ENCODE assay signal across 8 mouse cellular contexts in the genomic region with DNA sequence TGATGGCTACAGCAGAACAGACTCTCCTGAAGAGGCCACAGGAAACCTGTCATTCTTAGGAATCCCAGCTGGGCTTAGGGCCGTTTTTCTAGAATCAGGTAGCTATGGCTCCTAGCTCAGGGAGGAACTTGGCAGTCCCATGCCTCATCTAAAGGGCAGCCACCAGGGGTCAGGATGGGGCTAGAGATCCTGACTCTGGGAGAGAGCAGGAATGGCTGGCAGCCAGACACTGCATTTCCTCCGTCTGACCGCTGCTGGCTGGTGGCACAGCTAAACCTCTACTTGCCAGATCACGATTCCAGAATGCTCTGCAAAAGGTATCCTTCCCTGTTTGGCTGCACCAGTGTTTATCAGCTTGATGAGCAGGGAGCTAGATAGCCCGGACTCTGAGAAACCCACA. TPM values are rescaled to one million over a fixed set of nuclear protein-coding genes. Genes with fewer than 3 reads are reported as not detected.
DNase-seq lines count a peak whose midpoint lies in the region; ATAC-seq lines count a peak whose summit lies in the region.

No protein-coding gene starts in this region.

- WGBS in embryonic facial prominence, embryonic 15.5 days: 6% methylated on average over 5 of the region's 5 CpGs
- 8% methylated on average over 5 of the region's 5 CpGs for WGBS in heart, embryonic 11.5 days (ENCODE audit: insufficient replicate concordance)
- WGBS in kidney, embryonic 14.5 days: 7% methylated on average over 5 of the region's 5 CpGs
- 6% methylated on average over 5 of the region's 5 CpGs for WGBS in lung, embryonic 16.5 days

- peak overlapping the region; percentile 35 for H3K4me2 ChIP-seq in embryonic facial prominence, embryonic 15.5 days (replicated peaks)
- H3K4me2 ChIP-seq in heart, embryonic 11.5 days: peak overlapping the region; percentile 50
- H3K4me2 ChIP-seq in kidney, embryonic 14.5 days (replicated peaks; ENCODE audit: low read depth, low read length): no peak overlapping the region; the same call in 1 of the 2 replicates
- H3K4me2 ChIP-seq in lung, embryonic 16.5 days (ENCODE audit: low read depth, low read length): peak overlapping the region; percentile 19

- H3K27me3 ChIP-seq in embryonic facial prominence, embryonic 15.5 days: no peaks in the 10 kb centered on the region
- peaks cover 10% of the 10 kb centered on the region for H3K27me3 ChIP-seq in heart, embryonic 11.5 days (ENCODE audit: control insufficient read depth, insufficient read depth, low read length)
- no peaks in the 10 kb centered on the region; the same call in 1 of the 2 replicates for H3K27me3 ChIP-seq in kidney, embryonic 14.5 days (ENCODE audit: control insufficient read depth, insufficient read depth, low read length)
- peaks cover 4% of the 10 kb centered on the region; the same call in 1 of the 2 replicates for H3K27me3 ChIP-seq in lung, embryonic 16.5 days (ENCODE audit: control insufficient read depth, insufficient read depth, low read depth, low read length)

- H3K27ac ChIP-seq in embryonic facial prominence, embryonic 15.5 days (replicated peaks): no peak overlapping the region
- H3K27ac ChIP-seq in heart, embryonic 11.5 days (ENCODE audit: low read depth, low read length): no peak overlapping the region
- no peak overlapping the region for H3K27ac ChIP-seq in kidney, embryonic 14.5 days (ENCODE audit: low read depth, low read length)
- no peak overlapping the region for H3K27ac ChIP-seq in lung, embryonic 16.5 days (ENCODE audit: low read length)

- H3K9ac ChIP-seq in embryonic facial prominence, embryonic 15.5 days: no peak overlapping the region
- no peak overlapping the region for H3K9ac ChIP-seq in heart, embryonic 11.5 days (ENCODE audit: low read depth, low read length)
- H3K9ac ChIP-seq in kidney, embryonic 14.5 days (ENCODE audit: low read depth, low read length): no peak overlapping the region
- no peak overlapping the region for H3K9ac ChIP-seq in lung, embryonic 16.5 days (ENCODE audit: low read length)

- DNase-seq in MEL-GATA-1-ER (ENCODE audit: extremely low read depth, low read depth): peak; percentile 15
- peak; percentile 89 to 93 for DNase-seq in adrenal gland, postnatal 36 days
- peak; percentile 92 for DNase-seq in retina, embryonic 14.5 days (ENCODE audit: low spot score)

- peak; percentile 83 for ATAC-seq in embryonic facial prominence, embryonic 15.5 days (ENCODE audit: insufficient number of reproducible peaks, low FRiP score, low TSS enrichment, low read depth)
- peak; percentile 76 for ATAC-seq in heart, embryonic 11.5 days (replicated peaks; ENCODE audit: insufficient number of reproducible peaks, low FRiP score, low TSS enrichment)
- ATAC-seq in kidney, embryonic 14.5 days (ENCODE audit: low FRiP score, low TSS enrichment): peak; percentile 92
- peak; percentile 85 for ATAC-seq in lung, embryonic 16.5 days (ENCODE audit: low read depth)
- ATAC-seq in erythroblast, adult 5-6 weeks (replicated peaks; ENCODE audit: low FRiP score, poor library complexity, severe bottlenecking): no peak

- no peaks in the 10 kb centered on the region for H3K9me3 ChIP-seq in embryonic facial prominence, embryonic 15.5 days (replicated peaks)
- no peaks in the 10 kb centered on the region for H3K9me3 ChIP-seq in heart, embryonic 11.5 days (replicated peaks; ENCODE audit: control insufficient read depth, low read length)
- H3K9me3 ChIP-seq in kidney, embryonic 14.5 days (ENCODE audit: control insufficient read depth, low read length): no peaks in the 10 kb centered on the region
- no peaks in the 10 kb centered on the region for H3K9me3 ChIP-seq in lung, embryonic 16.5 days (ENCODE audit: control insufficient read depth, low read length)

- H3K4me3 ChIP-seq in embryonic facial prominence, embryonic 15.5 days (replicated peaks): 0 out of 2 replicates have a peak overlapping the region, but pooled peaks have one; percentile 13
- H3K4me3 ChIP-seq in heart, embryonic 11.5 days (ENCODE audit: low read depth, low read length): 0 out of 2 replicates have a peak overlapping the region, but pooled peaks have one; percentile 8
- no peak overlapping the region for H3K4me3 ChIP-seq in kidney, embryonic 14.5 days (ENCODE audit: low read length)
- no peak overlapping the region; the same call in 1 of the 2 replicates for H3K4me3 ChIP-seq in lung, embryonic 16.5 days (ENCODE audit: low read length)

- H3K36me3 ChIP-seq in embryonic facial prominence, embryonic 15.5 days: no peaks in the 10 kb centered on the region
- no peaks in the 10 kb centered on the region for H3K36me3 ChIP-seq in heart, embryonic 11.5 days (ENCODE audit: control insufficient read depth, insufficient read depth, low read length)
- no peaks in the 10 kb centered on the region for H3K36me3 ChIP-seq in kidney, embryonic 14.5 days (ENCODE audit: control insufficient read depth, insufficient read depth, low read length)
- no peaks in the 10 kb centered on the region for H3K36me3 ChIP-seq in lung, embryonic 16.5 days (ENCODE audit: control insufficient read depth, insufficient read depth, low read length)

- peaks cover 11% of the 10 kb centered on the region for H3K4me1 ChIP-seq in embryonic facial prominence, embryonic 15.5 days
- peaks cover 5% of the 10 kb centered on the region; the same call in 1 of the 2 replicates for H3K4me1 ChIP-seq in heart, embryonic 11.5 days (ENCODE audit: control insufficient read depth, insufficient read depth, low read length)
- no peaks in the 10 kb centered on the region; the same call in 1 of the 2 replicates for H3K4me1 ChIP-seq in kidney, embryonic 14.5 days (ENCODE audit: control insufficient read depth, insufficient read depth, low read length)
- H3K4me1 ChIP-seq in lung, embryonic 16.5 days (replicated peaks; ENCODE audit: control insufficient read depth, insufficient read depth, low read length): no peaks in the 10 kb centered on the region

RNA-seq across cellular contexts. Expression of a gene that starts 5.2 kb away (rescaled TPM):
- 1 to 10 TPM; 2.2 to 2.3 TPM for total RNA-seq in adrenal gland, postnatal 36 days (2021)
- polyA plus RNA-seq in embryonic facial prominence, embryonic 15.5 days (2015; fragmentation: Nextera tagmentation; extraction: Ambion mirVana): 3.0 and 3.6 TPM in 2 replicates
- polyA plus RNA-seq in heart, embryonic 11.5 days (2014; fragmentation: Nextera tagmentation; extraction: Ambion mirVana): 0.31 and 0.59 TPM in 2 replicates
- polyA plus RNA-seq in kidney, embryonic 14.5 days (2014; fragmentation: Nextera tagmentation; extraction: Ambion mirVana): 0.43 and 0.55 TPM in 2 replicates
- 0.18 and 0.40 TPM in 2 replicates for polyA plus RNA-seq in lung, embryonic 16.5 days (2015; fragmentation: Nextera tagmentation; extraction: Ambion mirVana)
- total RNA-seq in erythroblast, adult 5-6 weeks (2015; ENCODE audit: low replicate concordance): not detected in 2 replicates
- not detected in 2 replicates for total RNA-seq in erythroblast, adult 5-6 weeks (2017; ENCODE audit: low replicate concordance)

RNA-seq across cellular contexts. Expression of a gene that starts 15.6 kb away (rescaled TPM):
- 10 to 100 TPM; 23.5 to 27.2 TPM for total RNA-seq in adrenal gland, postnatal 36 days (2021)
- 25.5 and 29.1 TPM in 2 replicates for polyA plus RNA-seq in embryonic facial prominence, embryonic 15.5 days (2015; fragmentation: Nextera tagmentation; extraction: Ambion mirVana)
- polyA plus RNA-seq in heart, embryonic 11.5 days (2014; fragmentation: Nextera tagmentation; extraction: Ambion mirVana): 9.1 and 11.4 TPM in 2 replicates
- 11.4 and 17.8 TPM in 2 replicates for polyA plus RNA-seq in kidney, embryonic 14.5 days (2014; fragmentation: Nextera tagmentation; extraction: Ambion mirVana)
- polyA plus RNA-seq in lung, embryonic 16.5 days (2015; fragmentation: Nextera tagmentation; extraction: Ambion mirVana): 19.7 and 23.2 TPM in 2 replicates
- 1.7 and 5.9 TPM in 2 replicates for total RNA-seq in erythroblast, adult 5-6 weeks (2015; ENCODE audit: low replicate concordance)
- total RNA-seq in erythroblast, adult 5-6 weeks (2017; ENCODE audit: low replicate concordance): 2.5 and 3.7 TPM in 2 replicates

RNA-seq across cellular contexts. Expression of a gene that starts 27.4 kb away (rescaled TPM):
- 10 to 100 TPM; 12.9 to 18.6 TPM for total RNA-seq in adrenal gland, postnatal 36 days (2021)
- polyA plus RNA-seq in embryonic facial prominence, embryonic 15.5 days (2015; fragmentation: Nextera tagmentation; extraction: Ambion mirVana): 21.5 and 22.4 TPM in 2 replicates
- 12.4 and 15.1 TPM in 2 replicates for polyA plus RNA-seq in heart, embryonic 11.5 days (2014; fragmentation: Nextera tagmentation; extraction: Ambion mirVana)
- polyA plus RNA-seq in kidney, embryonic 14.5 days (2014; fragmentation: Nextera tagmentation; extraction: Ambion mirVana): 14.5 and 21.8 TPM in 2 replicates
- polyA plus RNA-seq in lung, embryonic 16.5 days (2015; fragmentation: Nextera tagmentation; extraction: Ambion mirVana): 21.0 and 21.1 TPM in 2 replicates
- total RNA-seq in erythroblast, adult 5-6 weeks (2015; ENCODE audit: low replicate concordance): 0.19 and 1.7 TPM in 2 replicates
- total RNA-seq in erythroblast, adult 5-6 weeks (2017; ENCODE audit: low replicate concordance): 1.4 and 1.6 TPM in 2 replicates

RNA-seq across cellular contexts. Expression of a gene that starts 29.8 kb away (rescaled TPM):
- 1 to 10 TPM; 4.9 to 8.8 TPM for total RNA-seq in adrenal gland, postnatal 36 days (2021)
- polyA plus RNA-seq in embryonic facial prominence, embryonic 15.5 days (2015; fragmentation: Nextera tagmentation; extraction: Ambion mirVana): 4.2 and 5.0 TPM in 2 replicates
- polyA plus RNA-seq in heart, embryonic 11.5 days (2014; fragmentation: Nextera tagmentation; extraction: Ambion mirVana): 2.9 and 3.1 TPM in 2 replicates
- polyA plus RNA-seq in kidney, embryonic 14.5 days (2014; fragmentation: Nextera tagmentation; extraction: Ambion mirVana): 5.8 and 6.4 TPM in 2 replicates
- 3.8 and 4.3 TPM in 2 replicates for polyA plus RNA-seq in lung, embryonic 16.5 days (2015; fragmentation: Nextera tagmentation; extraction: Ambion mirVana)
- 1.3 and 1.7 TPM in 2 replicates for total RNA-seq in erythroblast, adult 5-6 weeks (2015; ENCODE audit: low replicate concordance)
- total RNA-seq in erythroblast, adult 5-6 weeks (2017; ENCODE audit: low replicate concordance): 0.34 and 0.42 TPM in 2 replicates

Comparison
In these comparisons a context has a peak if more than half of its experiments do, and no peak if none do; other contexts are left out.
1. DNase-seq: peak in every context shown above with its lines; median percentile 92 in retina, embryonic 14.5 days; 91 in adrenal gland, postnatal 36 days; 15 in MEL-GATA-1-ER.
2. H3K4me3 ChIP-seq: peak in embryonic facial prominence, embryonic 15.5 days (single experiment) and heart, embryonic 11.5 days (single experiment); none in kidney, embryonic 14.5 days (single experiment) and lung, embryonic 16.5 days (single experiment).